ENCODE assay signal across 20 mouse cellular contexts in the genomic region with DNA sequence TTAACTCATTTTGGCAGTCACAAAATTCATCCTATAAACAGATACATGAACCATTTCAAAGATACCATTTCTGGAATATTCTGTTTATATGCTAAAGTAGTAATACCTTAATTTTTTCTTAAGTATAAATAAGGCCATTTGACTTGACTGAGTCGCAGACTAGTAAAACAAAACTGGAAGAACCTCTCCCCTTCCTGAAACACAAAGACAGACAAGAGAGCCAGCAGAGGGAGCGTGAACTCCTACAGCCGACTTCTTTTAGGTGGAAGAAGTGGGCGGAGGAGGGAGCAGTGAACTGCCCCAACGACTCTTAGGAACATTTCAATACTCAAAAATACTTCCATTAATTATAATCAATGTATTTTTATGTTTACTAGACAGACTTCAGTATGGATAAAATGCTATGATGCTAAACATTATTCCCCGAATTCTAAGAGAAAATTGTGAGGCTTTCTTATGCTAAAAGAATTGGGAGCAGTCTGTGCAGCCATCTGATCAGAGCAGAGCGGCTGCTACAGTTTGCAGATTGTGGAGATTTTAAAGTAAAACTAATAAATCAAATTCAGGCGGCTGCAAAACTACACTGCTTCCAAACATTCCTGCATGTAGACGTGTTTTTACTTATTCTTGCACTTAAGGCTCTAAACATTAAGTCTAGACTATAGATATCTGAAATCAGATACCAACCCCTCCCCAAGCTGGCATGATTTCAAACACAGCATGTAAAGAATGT.
DNase-seq lines count a peak whose midpoint lies in the region; ATAC-seq and TF ChIP-seq lines count a peak whose summit lies in the region.
"Had no signal": no experiment of that assay in that cellular context is flagged by ENCODE, and none has a peak within 500 bp of the region (broad histone marks: within the 10 kb centered on the region; RNA-seq: fewer than 3 reads in every experiment).

No protein-coding gene starts in this region.

- H3K27ac ChIP-seq in heart, postnatal 0 days (ENCODE audit: low read depth): peak overlapping the region; percentile 21; the same call in 1 of the 2 replicates
- no peak overlapping the region for H3K27ac ChIP-seq in left cerebral cortex, adult 2 months
- peak overlapping the region; percentile 66; the same call in 1 of the 2 replicates for H3K27ac ChIP-seq in CH12.LX (ENCODE audit: insufficient read depth, low read depth)
- H3K27ac ChIP-seq in brown adipose tissue, adult 24 weeks (replicated peaks; ENCODE audit: low read depth, low read length): peak overlapping the region; percentile 13; the same call in 1 of the 2 replicates
- H3K27ac ChIP-seq: forebrain, embryonic 10.5 days; macrophage; stomach, embryonic 15.5 days had no signal

- H3K79me2 ChIP-seq in CH12.LX (replicated peaks; ENCODE audit: control insufficient read depth, extremely low read depth, insufficient read depth, poor library complexity, severe bottlenecking): peaks cover 4% of the 10 kb centered on the region; the same call in 1 of the 2 replicates

- intact Hi-C loops in heart, postnatal 25 days (cut with DNase I): no loop called here
- intact Hi-C loops in left cerebral cortex, adult 2 months (cut with DNase I): no loop called here
- intact Hi-C loops in left cerebral cortex, postnatal 36 days (cut with DNase I): no loop called here

- in situ Hi-C loops in CH12.LX (cut with MboI; ENCODE audit: low pct_ligation_motif_present, low pct_unique_long_range_greater_than_20kb, low sequenced_read_pairs): no loop called here

- no peaks in the 10 kb centered on the region for H3K4me1 ChIP-seq in heart, postnatal 0 days (ENCODE audit: control insufficient read depth, insufficient read depth)
- peaks cover 32 to 93% of the 10 kb centered on the region in 2 experiments for H3K4me1 ChIP-seq in CH12.LX (ENCODE audit: control insufficient read depth in 1 of 2, insufficient read depth in 2 of 2)
- H3K4me1 ChIP-seq in brown adipose tissue, adult 24 weeks (ENCODE audit: control insufficient read depth, insufficient read depth, insufficient read length, low read length): peaks cover 13% of the 10 kb centered on the region
- H3K4me1 ChIP-seq: stomach, embryonic 15.5 days had no signal

- DNase-seq in heart, postnatal 0 days (ENCODE audit: low spot score): no peak
- no peak for DNase-seq in heart, postnatal 25 days (ENCODE audit: low spot score)
- no peak for DNase-seq in left cerebral cortex, adult 2 months (ENCODE audit: extremely low spot score in 1 of 2, low spot score in 2 of 2)
- DNase-seq in left cerebral cortex, postnatal 36 days (ENCODE audit: low spot score in 2 of 2): no peak
- DNase-seq in CH12.LX (ENCODE audit: extremely low read depth): no peak
- no peak for DNase-seq in frontal cortex, postnatal 36 days (ENCODE audit: low spot score in 2 of 2)
- DNase-seq: adrenal gland, postnatal 25 days; cerebellum, adult 9-10 months; heart, postnatal 10 days; kidney, adult 9 months; kidney, postnatal 4 days; lung, adult 2 months; thymus, adult 18-20 months; thymus, postnatal 36 days had no signal

- dilution Hi-C loops in CH12.LX (cut with MboI; ENCODE audit: extremely low pct_ligation_motif_present, extremely low pct_unique_long_range_greater_than_20kb, low sequenced_read_pairs): no loop called here

- H3K4me3 ChIP-seq in heart, postnatal 0 days (ENCODE audit: low read depth, low read length): no peak overlapping the region
- no peak overlapping the region for H3K4me3 ChIP-seq in left cerebral cortex, adult 2 months
- no peak overlapping the region for H3K4me3 ChIP-seq in CH12.LX (replicated peaks in 1 of 3; ENCODE audit: low read depth in 2 of 3, low read length in 2 of 3, poor library complexity in 1 of 3)
- H3K4me3 ChIP-seq in brown adipose tissue, adult 24 weeks (ENCODE audit: insufficient read depth, low read depth, low read length): no peak overlapping the region
- H3K4me3 ChIP-seq: forebrain, embryonic 10.5 days; stomach, embryonic 15.5 days had no signal

- no peak for ATAC-seq in heart, postnatal 0 days (ENCODE audit: insufficient read depth, low read depth)
- ATAC-seq: midbrain, embryonic 16.5 days had no signal

- no peaks in the 10 kb centered on the region for H3K9me3 ChIP-seq in heart, postnatal 0 days (replicated peaks; ENCODE audit: control insufficient read depth, low read length)
- H3K9me3 ChIP-seq in CH12.LX (replicated peaks; ENCODE audit: low read length): peaks cover 4% of the 10 kb centered on the region
- H3K9me3 ChIP-seq: forebrain, embryonic 10.5 days; stomach, embryonic 15.5 days had no signal

- no peak overlapping the region for H3K4me2 ChIP-seq in heart, postnatal 0 days (ENCODE audit: low read depth, low read length)
- peak overlapping the region; percentile 88 for H3K4me2 ChIP-seq in CH12.LX (ENCODE audit: insufficient read depth, low read depth, poor library complexity, severe bottlenecking)
- H3K4me2 ChIP-seq: heart, embryonic 11.5 days; stomach, embryonic 15.5 days had no signal

- TF ChIP-seq EP300 in heart, postnatal 0 days (IDR thresholded peaks at IDR 0.05; ENCODE audit: low read depth): no peak
- TF ChIP-seq EP300 in CH12.LX (IDR thresholded peaks at IDR 0.05; ENCODE audit: low read length): no peak

- TF ChIP-seq RAD21 in CH12.LX (IDR thresholded peaks at IDR 0.05; ENCODE audit: low read depth, low read length): peak; percentile 24

- no peak; the same call in 1 of the 2 replicates for TF ChIP-seq CTCF in heart, postnatal 0 days (IDR thresholded peaks at IDR 0.05; ENCODE audit: low read depth)
- TF ChIP-seq CTCF in left cerebral cortex, adult 2 months (IDR thresholded peaks at IDR 0.05): peak; percentile 7; the same call in 1 of the 2 replicates
- TF ChIP-seq CTCF in CH12.LX (conservative IDR thresholded peaks at IDR 0.05 in 1 of 2, IDR thresholded peaks at IDR 0.05 in 1 of 2; ENCODE audit: low read depth in 2 of 2, low read length in 2 of 2): peak in 1 of 2 experiments; percentile 56; a peak in 2 of 4 replicates

- no peak overlapping the region for H3K9ac ChIP-seq in heart, postnatal 0 days (replicated peaks; ENCODE audit: low read depth, low read length)
- H3K9ac ChIP-seq in CH12.LX (ENCODE audit: insufficient read depth, low read depth): peak overlapping the region; percentile 53; the same call in 1 of the 2 replicates
- H3K9ac ChIP-seq: stomach, embryonic 15.5 days had no signal

- H3K27me3 ChIP-seq in heart, postnatal 0 days (ENCODE audit: control insufficient read depth, insufficient read depth, low read length): no peaks in the 10 kb centered on the region
- H3K27me3 ChIP-seq in CH12.LX (replicated peaks): no peaks in the 10 kb centered on the region
- H3K27me3 ChIP-seq: stomach, embryonic 15.5 days had no signal

- no peaks in the 10 kb centered on the region for H3K36me3 ChIP-seq in heart, postnatal 0 days (replicated peaks; ENCODE audit: control insufficient read depth, insufficient read depth, low read length)
- peaks cover 10 to 61% of the 10 kb centered on the region in 2 experiments for H3K36me3 ChIP-seq in CH12.LX (replicated peaks in 1 of 2; ENCODE audit: control insufficient read depth in 1 of 2, insufficient read depth in 1 of 2, low read length in 1 of 2)
- H3K36me3 ChIP-seq: forebrain, embryonic 10.5 days; stomach, embryonic 15.5 days had no signal

- TF ChIP-seq POLR2A in CH12.LX (IDR thresholded peaks at IDR 0.05; ENCODE audit: low read depth, low read length): no peak

- 68% methylated on average over 9 of the region's 9 CpGs for WGBS in heart, postnatal 0 days

TF ChIP-seq in CH12.LX, 34 proteins besides CTCF, POLR2A, EP300 and RAD21:
- TF ChIP-seq MXI1 (IDR thresholded peaks at IDR 0.05; ENCODE audit: low read depth, low read length) (peak; percentile 22; the same call in 1 of the 2 replicates), PAX5 (IDR thresholded peaks at IDR 0.05; ENCODE audit: low read length) (no peak), MAX (IDR thresholded peaks at IDR 0.05; ENCODE audit: low read length) (no peak), ZC3H11A (IDR thresholded peaks at IDR 0.05; ENCODE audit: low read depth, low read length) (no peak), ZKSCAN1 (IDR thresholded peaks at IDR 0.05; ENCODE audit: borderline replicate concordance, low read depth, low read length) (no peak), CHD1 (IDR thresholded peaks at IDR 0.05; ENCODE audit: low read depth, low read length) (peak; percentile 61; the same call in 1 of the 2 replicates), SIN3A (IDR thresholded peaks at IDR 0.05; ENCODE audit: low read length) (no peak), MEF2A (IDR thresholded peaks at IDR 0.05; ENCODE audit: borderline replicate concordance, low read depth, low read length) (no peak), SMC3 (IDR thresholded peaks at IDR 0.05; ENCODE audit: low read depth, low read length) (peak; percentile 35), MYC (IDR thresholded peaks at IDR 0.05; ENCODE audit: low read depth, low read length) (no peak), JUN (IDR thresholded peaks at IDR 0.05; ENCODE audit: insufficient read depth, low read depth, low read length) (no peak), MAFK (IDR thresholded peaks at IDR 0.05; ENCODE audit: insufficient replicate concordance, low read length) (no peak), E2F4 (IDR thresholded peaks at IDR 0.05; ENCODE audit: insufficient replicate concordance, low read depth, low read length) (no peak), HCFC1 (IDR thresholded peaks at IDR 0.05; ENCODE audit: low read depth, low read length) (no peak)
